Mouse (Mus musculus) hindbrain, embryonic 11.5 days (tissue): ENCODE results near the gene Sltm. TPM values are rescaled to one million over a fixed set of nuclear protein-coding genes. Genes with fewer than 3 reads are reported as not detected.

Source experiments
- ATAC-seq: fragments of 200-750 bp; cut with Nextera tagmentation; 2 replicates; pipeline ENCODE4 v1.8.0; 2017; ENCODE audit warnings: mild to moderate bottlenecking, moderate TSS enrichment, moderate library complexity; ENCODE audit not compliant: low FRiP score
- DNase-seq: peaks from one replicate; pipeline ENCODE4 v3.0.0-alpha.2; 2015; ENCODE audit warnings: low spot score
- H3K27ac ChIP-seq: fragments of 300-500 bp; sonication (generic); 2 replicates; pipeline ENCODE4 v1.5.1; 2014; ENCODE audit warnings: mild to moderate bottlenecking, low read depth, low read length
- H3K27me3 ChIP-seq: fragments of 300-500 bp; sonication (generic); 2 replicates; pipeline ENCODE4 v1.6.1; 2014; ENCODE audit warnings: mild to moderate bottlenecking, low read length, moderate library complexity, mixed read lengths; ENCODE audit not compliant: control insufficient read depth, insufficient read depth
- H3K36me3 ChIP-seq: fragments of 300-500 bp; sonication (generic); 2 replicates; pipeline ENCODE4 v1.6.1; 2014; ENCODE audit warnings: mild to moderate bottlenecking, low read length, moderate library complexity, mixed read lengths; ENCODE audit not compliant: control insufficient read depth, insufficient read depth
- H3K4me1 ChIP-seq: fragments of 300-500 bp; sonication (generic); replicated peaks from 2 replicates; pipeline ENCODE4 v1.6.1; 2014; ENCODE audit warnings: low read length, mixed read lengths; ENCODE audit not compliant: control insufficient read depth, insufficient read depth
- H3K4me2 ChIP-seq: fragments of 300-500 bp; sonication (generic); replicated peaks from 2 replicates; pipeline ENCODE4 v1.6.1; 2014; ENCODE audit warnings: mild to moderate bottlenecking, low read depth, low read length
- H3K4me3 ChIP-seq: fragments of 300-500 bp; sonication (generic); 2 replicates; pipeline ENCODE4 v1.5.1; 2014; ENCODE audit warnings: low read depth, low read length
- H3K9ac ChIP-seq: fragments of 300-500 bp; sonication (generic); 2 replicates; pipeline ENCODE4 v1.6.1; 2014; ENCODE audit warnings: low read depth, low read length
- H3K9me3 ChIP-seq: fragments of 300-500 bp; sonication (generic); 2 replicates; pipeline ENCODE4 v1.6.1; 2016; ENCODE audit warnings: low read length; ENCODE audit not compliant: control insufficient read depth
- WGBS: fragments of 180-500 bp; shearing (Covaris S2); extraction: QIAGEN DNeasy Blood & Tissue Kit; methylation state at CpG from one replicate; pipeline ENCODE4 v1.1.7; 2014; 5-methylcytosine and 5-hydroxymethylcytosine counted together
- polyA plus RNA-seq: library from polyadenylated mRNA; unstranded; fragments of >200 nt; fragmentation: Nextera tagmentation; extraction: Ambion mirVana; gene quantifications from 2 replicates; pipeline ENCODE4 v1.2.1, GENCODE M21; 2014

Sltm gene
- polyA plus RNA-seq, 1 experiment from 2014 or later: 83.4 TPM

- WGBS: 94% methylated on average over 3 of the region's 3 CpGs
Measured at GRCm38 (mm10) chr9:70562825-70563224, 20.3 kb downstream of the Sltm start.

GRCm38 (mm10) chr9:70567651-70568050, 25.1 kb downstream of the Sltm start:
- Histone ChIP-seq H3K4me1 (no peaks in the 10 kb centered on the region), H3K4me2 (no peak overlapping the region), H3K9me3 (no peaks in the 10 kb centered on the region), H3K27ac (no peak overlapping the region), H3K9ac (no peak overlapping the region), H3K36me3 (no peaks in the 10 kb centered on the region), H3K27me3 (no peaks in the 10 kb centered on the region), H3K4me3 (no peak overlapping the region)
- 96% methylated on average over 5 of the region's 5 CpGs for WGBS
- ATAC-seq: no peak
- DNase-seq: no peak

More at GRCm38 (mm10) chr9:70562825-70563224, 20.3 kb downstream of the Sltm start:
- no peaks in the 10 kb centered on the region for H3K27me3 ChIP-seq
- H3K27ac ChIP-seq: no peak overlapping the region
- no peak overlapping the region for H3K4me3 ChIP-seq
- no peak overlapping the region for H3K9ac ChIP-seq
- ATAC-seq (no peak), DNase-seq (no peak)
- no peak overlapping the region for H3K4me2 ChIP-seq
- H3K36me3 ChIP-seq: no peaks in the 10 kb centered on the region
- no peaks in the 10 kb centered on the region for H3K9me3 ChIP-seq
- no peaks in the 10 kb centered on the region for H3K4me1 ChIP-seq

- ATAC-seq: no peak
- Histone ChIP-seq H3K27me3 (no peaks in the 10 kb centered on the region), H3K9ac (no peak overlapping the region), H3K9me3 (no peaks in the 10 kb centered on the region), H3K27ac (no peak overlapping the region), H3K4me3 (no peak overlapping the region), H3K36me3 (no peaks in the 10 kb centered on the region), H3K4me2 (no peak overlapping the region), H3K4me1 (no peaks in the 10 kb centered on the region)
- 92% methylated on average over 8 of the region's 8 CpGs for WGBS
- no peak for DNase-seq
Measured at GRCm38 (mm10) chr9:70570351-70570750, 27.8 kb downstream of the Sltm start.

GRCm38 (mm10) chr9:70578123-70578522, 35.6 kb downstream of the Sltm start:
- Histone ChIP-seq H3K4me2 (no peak overlapping the region), H3K4me1 (no peaks in the 10 kb centered on the region), H3K4me3 (no peak overlapping the region), H3K36me3 (peaks cover 10% of the 10 kb centered on the region; the same call in 1 of the 2 replicates), H3K9me3 (no peaks in the 10 kb centered on the region), H3K27me3 (no peaks in the 10 kb centered on the region), H3K9ac (no peak overlapping the region), H3K27ac (no peak overlapping the region)
- DNase-seq (no peak), ATAC-seq (no peak)
- 98% methylated on average over 2 of the region's 2 CpGs for WGBS

GRCm38 (mm10) chr9:70580956-70581355, 38.4 kb downstream of the Sltm start:
- ATAC-seq (no peak), DNase-seq (no peak)
- H3K9ac ChIP-seq: no peak overlapping the region
- H3K9me3 ChIP-seq: no peaks in the 10 kb centered on the region
- no peak overlapping the region for H3K27ac ChIP-seq
- H3K4me2 ChIP-seq: no peak overlapping the region
- peaks cover 10% of the 10 kb centered on the region; the same call in 1 of the 2 replicates for H3K36me3 ChIP-seq
- no peaks in the 10 kb centered on the region for H3K4me1 ChIP-seq
- H3K27me3 ChIP-seq: no peaks in the 10 kb centered on the region
- H3K4me3 ChIP-seq: no peak overlapping the region
- 86% methylated on average over 5 of the region's 5 CpGs for WGBS

- ATAC-seq (no peak), DNase-seq (no peak)
- H3K27me3 ChIP-seq: no peaks in the 10 kb centered on the region
- no peak overlapping the region for H3K27ac ChIP-seq
- no peak overlapping the region for H3K4me3 ChIP-seq
- H3K36me3 ChIP-seq: peaks cover 13% of the 10 kb centered on the region
- 86% methylated on average over 14 of the region's 14 CpGs for WGBS
- H3K9ac ChIP-seq: no peak overlapping the region
- H3K4me1 ChIP-seq: no peaks in the 10 kb centered on the region
- no peak overlapping the region for H3K4me2 ChIP-seq
- H3K9me3 ChIP-seq: no peaks in the 10 kb centered on the region
Measured at GRCm38 (mm10) chr9:70584641-70585040, 42.1 kb downstream of the Sltm start.

GRCm38 (mm10) chr9:70585172-70585571, 42.6 kb downstream of the Sltm start:
- no peak overlapping the region for H3K27ac ChIP-seq

GRCm38 (mm10) chr9:70587171-70587570, 44.6 kb downstream of the Sltm start:
- no peak overlapping the region for H3K4me2 ChIP-seq
- no peak overlapping the region for H3K27ac ChIP-seq
- DNase-seq: no peak
- H3K9me3 ChIP-seq: no peaks in the 10 kb centered on the region
- no peaks in the 10 kb centered on the region for H3K4me1 ChIP-seq
- H3K36me3 ChIP-seq: peaks cover 12% of the 10 kb centered on the region
- WGBS: 96% methylated on average over 5 of the region's 5 CpGs
- H3K4me3 ChIP-seq: no peak overlapping the region
- H3K9ac ChIP-seq: no peak overlapping the region
- H3K27me3 ChIP-seq: no peaks in the 10 kb centered on the region
- ATAC-seq: no peak

More at GRCm38 (mm10) chr9:70585172-70585571, 42.6 kb downstream of the Sltm start:
- Histone ChIP-seq H3K9me3 (no peaks in the 10 kb centered on the region), H3K27me3 (no peaks in the 10 kb centered on the region), H3K4me2 (no peak overlapping the region), H3K4me3 (no peak overlapping the region), H3K4me1 (no peaks in the 10 kb centered on the region), H3K9ac (no peak overlapping the region), H3K36me3 (peaks cover 16% of the 10 kb centered on the region)
- WGBS: 90% methylated on average over 5 of the region's 5 CpGs
- ATAC-seq (no peak), DNase-seq (no peak)

- Histone ChIP-seq H3K27me3 (no peaks in the 10 kb centered on the region), H3K4me3 (no peak overlapping the region), H3K27ac (no peak overlapping the region), H3K9ac (no peak overlapping the region), H3K9me3 (no peaks in the 10 kb centered on the region), H3K36me3 (peaks cover 11% of the 10 kb centered on the region), H3K4me2 (no peak overlapping the region), H3K4me1 (no peaks in the 10 kb centered on the region)
- ATAC-seq: no peak
- 95% methylated on average over 4 of the region's 4 CpGs for WGBS
- no peak for DNase-seq
Measured at GRCm38 (mm10) chr9:70590775-70591174, 48.2 kb downstream of the Sltm start.
